Mouse (Mus musculus) CD4-positive helper T cell, adult 2 months (primary cell): ENCODE data around the gene Tmem212.
A peak's percentile ranks its signal among the peaks of the same experiment; 100 is the strongest.
"Not testable (repeated sequence)": the region's sequence is repeated elsewhere in the genome, so short reads cannot be mapped to it uniquely, and the experiment has no call there.

ENCODE experiments used
- DNase-seq: peaks from one replicate; pipeline ENCODE4 v3.0.0-alpha.2; 2012; ENCODE audit warnings: low read depth, missing footprints, low spot score

Gene Tmem212

DNA sequence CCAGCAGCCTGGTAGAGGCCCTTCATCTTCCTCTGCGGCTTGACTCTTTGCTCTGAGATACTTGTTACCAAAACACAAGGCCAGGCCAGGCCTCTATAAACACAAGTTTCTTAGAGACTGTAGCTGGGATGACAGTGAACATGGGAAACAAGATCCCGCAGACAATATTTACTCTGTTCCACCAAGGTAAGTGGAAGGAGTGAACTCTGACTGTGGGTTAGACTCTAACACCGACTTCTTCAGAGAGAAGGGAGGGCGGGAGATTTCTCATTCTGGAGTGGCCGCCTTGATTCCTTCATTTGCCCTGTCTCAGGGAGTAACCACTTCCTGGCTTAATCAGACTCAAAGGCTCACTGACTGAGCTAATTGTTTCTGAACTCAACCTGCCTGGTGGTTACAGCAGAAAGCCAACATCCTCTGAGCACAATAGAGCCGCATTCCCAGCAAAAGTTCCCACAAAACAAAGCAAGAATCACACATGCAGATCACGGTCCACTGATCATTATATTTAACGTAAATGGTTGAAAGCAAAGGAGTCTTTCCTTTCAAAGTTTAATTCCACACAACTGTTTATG is at the start of gene Tmem212:
Gene Tmem212, minus strand, starts transcription at position 51 of the 575 bp plus-strand sequence.
- DNase-seq, result no peak

GRCm38 (mm10) chr3:27945397-27945796 is 49.2 kb upstream of the Tmem212 start:
- DNase-seq, result not testable (repeated sequence)

DNA sequence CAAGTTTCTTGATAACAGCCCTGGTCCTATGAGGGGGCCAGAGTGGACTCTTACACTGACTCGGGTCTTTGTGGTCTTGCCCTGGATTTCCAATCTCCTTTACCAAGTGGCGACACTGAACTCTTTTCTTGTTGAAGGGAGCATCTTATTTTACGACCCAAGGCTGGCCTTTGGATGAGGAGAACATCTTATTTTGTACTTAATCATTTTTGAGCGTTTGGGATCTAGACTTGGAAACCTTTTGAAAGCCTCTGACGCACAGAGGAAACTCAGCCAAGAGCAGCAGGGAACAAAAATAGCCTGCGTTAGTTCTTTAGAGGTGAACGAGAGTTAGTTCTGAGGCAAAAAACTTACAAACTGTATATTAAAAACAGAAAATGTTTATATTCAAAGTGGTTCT is 46.8 kb upstream of the Tmem212 start:
- DNase-seq, result no peak

GRCm38 (mm10) chr3:27941634-27942033 is 45.5 kb upstream of the Tmem212 start:
- DNase-seq, result no peak

DNA sequence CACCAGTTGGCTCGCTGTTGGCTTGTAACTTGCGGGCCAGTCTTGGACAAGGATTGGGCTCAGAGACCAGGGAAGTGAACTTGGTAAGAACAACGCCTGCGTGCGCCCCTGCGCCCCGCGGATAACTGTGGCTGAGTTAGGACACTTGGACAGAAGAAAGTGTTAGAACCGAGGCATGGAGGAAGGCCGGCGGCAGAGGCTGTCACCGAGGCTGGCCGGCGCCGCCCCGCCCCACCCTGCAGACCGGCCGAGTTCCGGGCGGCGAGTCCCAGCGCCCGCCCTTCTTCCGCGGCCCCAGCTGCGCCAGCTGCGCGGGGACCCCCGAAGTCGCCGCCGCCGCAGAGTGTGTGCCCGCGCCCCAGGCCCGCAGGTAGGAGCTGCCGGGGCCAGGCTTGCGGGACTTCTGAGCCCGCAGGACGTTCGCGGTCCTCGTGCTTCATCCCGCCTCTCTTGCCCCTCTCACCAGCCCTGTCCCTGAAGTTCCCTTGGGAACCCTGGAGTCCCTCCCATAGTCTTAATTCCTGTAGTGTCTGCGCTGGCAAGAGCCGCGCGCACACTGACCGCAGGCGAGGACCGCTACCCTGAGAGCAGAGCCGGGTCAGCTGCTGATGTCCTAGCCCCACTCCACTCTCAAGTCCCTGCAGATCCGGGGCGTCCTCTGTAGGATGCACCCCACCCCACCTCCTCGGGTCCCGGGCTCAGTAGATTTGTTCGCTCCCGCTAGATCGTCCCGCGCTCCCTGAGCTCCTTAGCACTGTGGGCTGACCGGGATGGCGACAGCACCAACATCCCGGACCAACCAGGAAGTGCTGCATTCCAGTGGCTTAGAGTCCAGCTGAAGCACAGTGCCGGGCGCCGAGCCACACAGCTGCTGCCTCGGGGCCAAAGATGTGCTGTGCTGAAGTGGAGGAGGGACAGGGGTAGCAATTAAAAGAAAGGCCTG is 42.5 kb upstream of the Tmem212 start, which contains the start of gene Pld1:
Gene Pld1, plus strand, starts transcription at position 315 of the 943 bp plus-strand sequence.
- peak; percentile 7 for DNase-seq

- DNase-seq, result no peak
These were observed 41.3 kb upstream of the Tmem212 start for GRCm38 (mm10) chr3:27937144-27938110.

DNA sequence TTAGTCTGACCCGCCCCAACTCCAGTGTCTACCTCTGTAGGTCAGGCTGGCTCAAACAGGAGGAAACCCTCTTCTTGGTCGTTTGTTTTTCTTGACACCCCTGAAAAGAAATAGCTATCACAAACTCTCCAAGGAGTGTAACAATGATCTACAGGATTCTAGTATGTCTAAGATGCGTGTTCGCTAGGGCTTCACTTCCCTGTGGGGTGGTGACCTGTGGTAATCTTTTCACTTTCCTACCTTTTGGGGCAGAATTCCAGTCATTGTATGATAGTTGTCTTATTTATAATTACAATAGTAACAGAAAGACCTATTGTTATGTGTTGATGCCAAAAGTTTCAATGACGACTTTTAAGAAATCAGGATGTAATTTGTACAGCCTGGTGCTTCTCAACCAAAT is 40.6 kb upstream of the Tmem212 start:
- DNase-seq, result no peak

- DNase-seq, result no peak
These were observed 39.5 kb upstream of the Tmem212 start for GRCm38 (mm10) chr3:27935644-27936043.

GRCm38 (mm10) chr3:27932391-27932790 is 36.2 kb upstream of the Tmem212 start:
- DNase-seq, result no peak

- DNase-seq, result no peak
These were observed 33.1 kb upstream of the Tmem212 start for GRCm38 (mm10) chr3:27929219-27929618.

- no peak for DNase-seq
These were observed 27.9 kb upstream of the Tmem212 start for GRCm38 (mm10) chr3:27924037-27924436.

DNA sequence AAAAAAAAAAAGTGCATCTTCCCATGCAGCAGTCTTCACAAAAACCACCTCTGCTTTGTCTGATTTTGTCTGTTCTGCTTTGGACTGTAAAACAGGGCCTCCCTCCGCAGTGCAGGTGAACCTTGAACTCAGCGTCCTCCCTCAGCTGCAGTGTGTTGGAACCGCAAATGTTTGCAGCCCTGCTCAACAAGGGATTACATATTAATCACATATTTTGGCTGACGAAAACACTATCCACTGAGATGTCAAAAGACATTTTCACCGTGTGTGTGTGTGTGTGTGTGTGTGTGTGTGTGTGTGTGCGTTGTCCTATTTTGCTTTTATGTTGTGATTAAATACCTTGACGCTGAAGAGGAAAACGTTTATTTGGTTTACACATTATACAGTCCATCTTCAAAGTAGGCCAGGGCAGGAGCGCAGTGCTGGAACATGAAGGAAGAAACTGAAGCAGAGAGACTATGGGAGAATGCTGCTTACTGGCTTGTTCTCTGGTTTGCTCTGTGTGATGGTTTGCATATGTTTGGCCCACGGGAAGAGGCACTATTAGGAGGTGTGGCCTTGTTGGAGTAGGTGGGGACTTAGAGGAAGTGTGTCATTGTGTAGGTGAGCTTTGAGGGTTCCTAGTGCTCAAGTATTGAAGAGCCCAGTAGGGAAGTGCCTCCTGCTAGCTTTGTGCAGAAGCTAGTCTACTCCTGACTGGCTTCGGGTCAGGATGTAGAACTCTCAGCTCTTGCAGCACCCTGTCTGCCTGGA is 25.3 kb upstream of the Tmem212 start:
- no peak for DNase-seq

GRCm38 (mm10) chr3:27918656-27919436 is 22.7 kb upstream of the Tmem212 start:
- DNase-seq, result no peak

DNA sequence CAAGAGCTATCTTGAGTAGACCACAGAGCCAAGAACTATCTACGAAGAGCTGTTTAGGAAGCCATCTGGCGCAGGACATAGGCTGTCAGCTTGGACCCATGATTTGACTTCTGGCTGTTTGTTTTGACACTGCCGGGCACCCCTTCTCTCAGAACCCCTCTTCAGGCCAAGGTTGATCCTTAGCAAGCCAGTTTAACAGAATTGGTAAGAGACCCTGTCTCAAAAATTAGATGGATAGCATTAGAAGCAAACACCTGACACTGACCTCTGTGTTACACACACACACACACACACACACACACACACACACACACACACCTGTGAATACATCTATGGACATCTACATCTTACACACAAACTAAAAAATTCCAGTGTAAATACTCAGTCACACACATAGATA is 12.8 kb upstream of the Tmem212 start:
- no peak for DNase-seq

GRCm38 (mm10) chr3:27908316-27908715 is 12.1 kb upstream of the Tmem212 start:
- no peak for DNase-seq

DNA sequence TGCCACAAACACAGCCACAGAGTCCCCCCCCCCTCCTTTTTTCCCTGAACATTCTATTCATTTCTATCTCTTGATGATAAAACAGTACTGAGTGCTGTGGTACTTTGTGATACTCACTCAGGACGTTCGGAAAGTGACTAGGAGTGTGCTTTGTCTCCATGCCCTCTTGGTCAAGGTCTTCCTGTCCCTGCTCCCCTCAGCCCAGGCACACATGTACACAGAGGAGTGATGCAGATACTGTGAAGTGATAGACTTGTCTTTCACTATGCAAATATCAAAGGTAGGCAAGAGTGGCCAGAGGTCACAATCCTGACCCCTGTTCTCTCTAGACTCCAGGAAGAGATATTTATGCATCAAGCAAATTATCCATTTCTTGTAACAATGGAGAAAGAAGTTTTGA is 11.1 kb upstream of the Tmem212 start:
- DNase-seq, result no peak

- no peak for DNase-seq
These were observed 10.6 kb upstream of the Tmem212 start for GRCm38 (mm10) chr3:27906647-27907209.

DNA sequence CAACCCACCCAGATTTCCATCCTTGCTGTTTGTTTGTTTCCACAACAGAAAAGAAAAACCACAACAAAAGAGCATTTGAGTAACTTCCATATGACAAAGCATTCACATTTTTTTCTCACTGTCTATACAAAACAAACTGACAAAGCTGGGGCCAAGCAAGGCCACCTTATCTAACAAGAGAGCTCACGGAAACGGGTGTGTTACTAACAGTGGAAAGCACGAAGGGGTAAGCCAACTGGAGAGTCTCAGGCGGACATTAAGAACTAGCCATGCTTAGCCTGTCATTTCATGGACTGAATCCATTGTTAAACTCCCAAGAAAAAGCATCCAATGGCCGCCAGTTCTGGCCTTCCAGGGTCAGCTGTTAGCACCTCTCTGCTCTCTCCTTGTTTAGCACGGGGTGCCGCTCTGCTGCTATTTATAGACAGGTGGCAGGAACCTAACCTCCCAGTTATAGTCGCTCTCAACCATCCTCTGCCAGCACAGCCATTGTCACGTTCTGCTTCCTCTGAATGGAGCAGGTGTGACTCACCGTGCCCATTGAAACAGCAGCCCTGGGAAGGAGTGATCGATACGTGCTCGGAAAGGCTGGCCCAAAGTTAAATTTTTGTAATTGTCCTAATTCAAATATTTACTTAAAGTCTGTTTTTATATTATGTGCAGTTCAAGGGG is 8.6 kb upstream of the Tmem212 start:
- no peak for DNase-seq

DNA sequence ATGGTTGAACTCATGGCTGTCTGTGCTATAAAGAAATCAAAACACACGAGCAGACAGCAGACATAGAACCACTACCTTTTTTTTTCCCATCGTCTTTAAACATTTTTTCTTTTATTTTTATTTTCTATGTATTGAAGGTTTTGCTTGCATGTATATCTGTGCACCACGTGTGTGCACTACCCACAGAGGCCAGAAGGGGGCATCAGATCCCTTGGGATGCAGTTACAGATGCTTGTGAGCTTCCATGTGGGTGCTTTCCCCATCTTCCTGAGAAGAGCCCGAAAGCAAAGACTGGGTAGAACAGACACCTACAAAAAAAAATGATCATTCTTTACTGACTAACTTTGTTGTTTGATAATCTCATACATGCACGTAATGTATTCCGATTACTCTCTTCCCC is 5.7 kb upstream of the Tmem212 start:
- no peak for DNase-seq
